In the genomic region with DNA sequence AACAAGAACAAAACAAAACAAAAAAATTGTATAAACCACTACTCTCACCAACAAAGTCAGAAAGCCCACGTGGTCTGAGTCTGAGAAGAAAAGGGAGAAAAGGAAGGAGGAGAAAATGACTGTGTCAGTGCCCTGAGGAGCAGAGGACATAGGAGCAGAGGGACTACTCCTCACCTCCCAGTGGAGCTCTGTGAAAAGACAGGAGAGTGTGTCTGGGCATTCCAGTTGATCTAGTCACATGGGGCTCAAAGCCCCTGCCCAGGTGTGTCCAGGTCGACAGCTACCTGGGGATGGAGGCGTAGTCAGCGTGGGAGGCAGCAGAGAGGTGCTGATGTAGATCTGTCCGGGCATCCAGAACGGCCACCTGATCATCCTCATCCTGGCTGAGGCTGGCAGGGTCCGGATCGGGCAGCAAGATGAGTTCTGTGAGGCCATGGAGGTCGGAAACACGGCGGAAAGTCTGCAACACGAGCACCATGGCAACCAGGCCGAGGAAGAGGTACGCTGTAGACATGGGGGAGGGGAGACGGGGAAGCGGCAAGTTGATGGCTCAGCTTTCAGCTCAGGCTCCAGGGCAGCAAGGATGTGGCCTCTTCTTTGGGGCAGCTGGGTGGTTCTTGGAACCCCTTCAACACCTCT, we compare ENCODE assay signal across 10 mouse cellular contexts. TPM values are rescaled to one million over a fixed set of nuclear protein-coding genes. Genes with fewer than 3 reads are reported as not detected.
A peak's percentile ranks its signal among the peaks of the same experiment; 100 is the strongest.
DNase-seq lines count a peak whose midpoint lies in the region; ATAC-seq and TF ChIP-seq lines count a peak whose summit lies in the region.
"Had no signal": no experiment of that assay in that cellular context is flagged by ENCODE, and none has a peak within 500 bp of the region (broad histone marks: within the 10 kb centered on the region; RNA-seq: fewer than 3 reads in every experiment).

No protein-coding gene starts in this region.

- in situ Hi-C loops in ES-E14 (cut with MboI; ENCODE audit: low sequenced_read_pairs in 2 of 2, unreplicated experiment in 2 of 2) = no loop called here

- DNase-seq in kidney, adult 8-10 months = no peak
- no peak for DNase-seq in ES-E14 (ENCODE audit: low read depth, low spot score)
- peak; percentile 55 for DNase-seq in midbrain, embryonic 10.5 days (ENCODE audit: low spot score)
- DNase-seq in heart, postnatal 36 days = no peak
- no peak for DNase-seq in thymus, adult 2 months
- DNase-seq in frontal cortex, postnatal 14 days (ENCODE audit: low spot score in 2 of 2) = no peak
- DNase-seq: adrenal gland, postnatal 36 days; liver had no signal

- no peak for TF ChIP-seq CTCF in thymus, adult 2 months (IDR thresholded peaks at IDR 0.05; ENCODE audit: borderline replicate concordance, control insufficient read depth, extremely low read depth, insufficient read depth, low read length, poor library complexity)

- no peak overlapping the region for H3K27ac ChIP-seq in kidney, embryonic 16.5 days (ENCODE audit: low read length)
- no peak overlapping the region for H3K27ac ChIP-seq in ES-E14 (ENCODE audit: insufficient read depth, low read depth, low read length, poor library complexity, severe bottlenecking)
- H3K27ac ChIP-seq in forebrain, embryonic 15.5 days (replicated peaks) = no peak overlapping the region
- H3K27ac ChIP-seq in midbrain, embryonic 10.5 days (replicated peaks) = peak overlapping the region; percentile 75
- no peak overlapping the region for H3K27ac ChIP-seq in thymus, adult 2 months (ENCODE audit: control insufficient read depth, insufficient read depth, low read length)

- H3K9ac ChIP-seq in kidney, embryonic 16.5 days (replicated peaks; ENCODE audit: low read length) = peak overlapping the region; percentile 15; the same call in 1 of the 2 replicates
- H3K9ac ChIP-seq in ES-E14 (ENCODE audit: insufficient read depth, low read depth, low read length, poor library complexity, severe bottlenecking) = peak overlapping the region; percentile 23; the same call in 1 of the 2 replicates
- H3K9ac ChIP-seq in forebrain, embryonic 15.5 days (replicated peaks) = no peak overlapping the region; the same call in 1 of the 2 replicates

- peak overlapping the region; percentile 11; the same call in 1 of the 2 replicates for H3K4me3 ChIP-seq in kidney, embryonic 16.5 days (ENCODE audit: low read length)
- H3K4me3 ChIP-seq in ES-E14 (ENCODE audit: insufficient read depth in 1 of 2, low read depth in 1 of 2, low read length in 2 of 2, poor library complexity in 1 of 2, severe bottlenecking in 1 of 2) = peak overlapping the region in 1 of 2 experiments; percentile 20; a peak in 1 of 4 replicates
- H3K4me3 ChIP-seq in forebrain, embryonic 15.5 days = no peak overlapping the region
- H3K4me3 ChIP-seq in midbrain, embryonic 10.5 days = peak overlapping the region; percentile 39
- H3K4me3 ChIP-seq in thymus, adult 2 months (ENCODE audit: control insufficient read depth, insufficient read depth, low read length) = no peak overlapping the region

- H3K36me3 ChIP-seq in kidney, embryonic 16.5 days (ENCODE audit: insufficient read depth, low read length) = 0 out of 2 replicates have a peak, but pooled peaks cover 6% of the 10 kb centered on the region
- H3K36me3 ChIP-seq in ES-E14 (ENCODE audit: control insufficient read depth, insufficient read depth, low read length, poor library complexity, severe bottlenecking) = no peaks in the 10 kb centered on the region
- no peaks in the 10 kb centered on the region for H3K36me3 ChIP-seq in forebrain, embryonic 15.5 days
- H3K36me3 ChIP-seq in midbrain, embryonic 10.5 days = no peaks in the 10 kb centered on the region
- H3K36me3 ChIP-seq in thymus, adult 2 months (ENCODE audit: control insufficient read depth, insufficient read depth, low read length) = no peaks in the 10 kb centered on the region

- H3K27me3 ChIP-seq in kidney, embryonic 16.5 days (ENCODE audit: insufficient read depth, low read length) = no peaks in the 10 kb centered on the region
- H3K27me3 ChIP-seq in forebrain, embryonic 15.5 days = no peaks in the 10 kb centered on the region
- peaks cover 16% of the 10 kb centered on the region for H3K27me3 ChIP-seq in midbrain, embryonic 10.5 days (ENCODE audit: low read depth, poor library complexity, severe bottlenecking)
- no peaks in the 10 kb centered on the region for H3K27me3 ChIP-seq in thymus, adult 2 months (ENCODE audit: control insufficient read depth, insufficient read depth, low read length)

- TF ChIP-seq POLR2A in thymus, adult 2 months (IDR thresholded peaks at IDR 0.05; ENCODE audit: control insufficient read depth, extremely low read depth, insufficient read depth, low read length, poor library complexity) = no peak

- H3K4me1 ChIP-seq in kidney, embryonic 16.5 days (ENCODE audit: insufficient read depth, low read length) = peaks cover 10% of the 10 kb centered on the region
- H3K4me1 ChIP-seq in ES-E14 (ENCODE audit: control insufficient read depth in 2 of 2, insufficient read depth in 2 of 2, low read length in 2 of 2, poor library complexity in 1 of 2) = peaks cover 1 to 10% of the 10 kb centered on the region in 2 experiments; a peak in 2 of 4 replicates
- peaks cover 8% of the 10 kb centered on the region; the same call in 1 of the 2 replicates for H3K4me1 ChIP-seq in forebrain, embryonic 15.5 days
- H3K4me1 ChIP-seq in midbrain, embryonic 10.5 days = peaks cover 12% of the 10 kb centered on the region
- H3K4me1 ChIP-seq in thymus, adult 2 months (replicated peaks; ENCODE audit: control insufficient read depth, insufficient read depth, low read length) = peaks cover 9% of the 10 kb centered on the region

- ATAC-seq in kidney, embryonic 16.5 days (ENCODE audit: low FRiP score, low TSS enrichment) = 0 out of 2 replicates have a peak, but pooled peaks have one; percentile 55
- 0 out of 2 replicates have a peak, but pooled peaks have one; percentile 38 for ATAC-seq in forebrain, embryonic 15.5 days (replicated peaks)

- 17% methylated on average over 16 of the region's 16 CpGs for WGBS in kidney, embryonic 16.5 days
- 9% methylated on average over 16 of the region's 16 CpGs for WGBS in forebrain, embryonic 15.5 days
- 13% methylated on average over 16 of the region's 16 CpGs for WGBS in midbrain, embryonic 10.5 days
- WGBS in thymus, adult 2 months = 55% methylated on average over 16 of the region's 16 CpGs

- intact Hi-C loops in heart, postnatal 36 days (cut with DNase I) = no loop called here

- H3K9me3 ChIP-seq in kidney, embryonic 16.5 days (ENCODE audit: low read length) = peaks cover 9% of the 10 kb centered on the region
- H3K9me3 ChIP-seq in ES-E14 (ENCODE audit: control insufficient read depth, insufficient read depth, low read depth, low read length) = no peaks in the 10 kb centered on the region
- no peaks in the 10 kb centered on the region for H3K9me3 ChIP-seq in forebrain, embryonic 15.5 days
- H3K9me3 ChIP-seq in midbrain, embryonic 10.5 days (replicated peaks) = peaks cover 8% of the 10 kb centered on the region

- peak overlapping the region; percentile 35 for H3K4me2 ChIP-seq in kidney, embryonic 16.5 days (replicated peaks; ENCODE audit: low read depth, low read length)
- no peak overlapping the region; the same call in 1 of the 2 replicates for H3K4me2 ChIP-seq in forebrain, embryonic 15.5 days (replicated peaks)

TF ChIP-seq in ES-E14, 5 proteins besides CTCF, POLR2A, EP300 and RAD21 (continues in another document):
- TF ChIP-seq MAFK (IDR thresholded peaks at IDR 0.05; ENCODE audit: insufficient read depth, low read depth, low read length) (no peak), CHD2 (IDR thresholded peaks at IDR 0.05; ENCODE audit: low read depth, low read length) (no peak), HCFC1 (IDR thresholded peaks at IDR 0.05; ENCODE audit: borderline replicate concordance, insufficient read depth, low read length) (no peak), ZC3H11A (IDR thresholded peaks at IDR 0.05; ENCODE audit: borderline replicate concordance, low read depth, low read length) (no peak)

RNA-seq across cellular contexts. Expression of gene Kcnk6, which starts 7.4 kb away (rescaled TPM):
- 1.5 and 1.7 TPM in 2 replicates for polyA plus RNA-seq in kidney, embryonic 16.5 days (2015; fragmentation: Nextera tagmentation; extraction: Ambion mirVana)
- 6.2 and 8.5 TPM in 2 replicates for total RNA-seq in ES-E14 (2012; rRNA removed)
- polyA plus RNA-seq in forebrain, embryonic 15.5 days (2015; fragmentation: Nextera tagmentation; extraction: Ambion mirVana) = 0.28 and 0.83 TPM in 2 replicates
- polyA plus RNA-seq in midbrain, embryonic 10.5 days (2016; fragmentation: Nextera tagmentation; extraction: Ambion mirVana) = 0.65 and 0.85 TPM in 2 replicates
- total RNA-seq in heart, postnatal 36 days (2021) = 1 to 10 TPM; 2.8 to 3.2 TPM
- polyA plus RNA-seq in thymus, adult 2 months (2012; rRNA removed) = 34.7 and 37.5 TPM in 2 replicates

RNA-seq across cellular contexts. Expression of gene Catsperg1, which starts 11.0 kb away (rescaled TPM):
- polyA plus RNA-seq in kidney, embryonic 16.5 days (2015; fragmentation: Nextera tagmentation; extraction: Ambion mirVana) = 0.63 and 1.2 TPM in 2 replicates
- total RNA-seq in ES-E14 (2012; rRNA removed) = 2.1 and 2.9 TPM in 2 replicates
- polyA plus RNA-seq in forebrain, embryonic 15.5 days (2015; fragmentation: Nextera tagmentation; extraction: Ambion mirVana) = 1.8 and 2.1 TPM in 2 replicates
- 0.43 and 0.52 TPM in 2 replicates for polyA plus RNA-seq in midbrain, embryonic 10.5 days (2016; fragmentation: Nextera tagmentation; extraction: Ambion mirVana)
- total RNA-seq in heart, postnatal 36 days (2021) = under 1 TPM; 0.31 to 0.51 TPM
- 1.7 and 2.5 TPM in 2 replicates for polyA plus RNA-seq in thymus, adult 2 months (2012; rRNA removed)

RNA-seq across cellular contexts. Expression of gene Yif1b, which starts 13.3 kb away (rescaled TPM):
- polyA plus RNA-seq in kidney, embryonic 16.5 days (2015; fragmentation: Nextera tagmentation; extraction: Ambion mirVana) = 134 and 143 TPM in 2 replicates
- total RNA-seq in ES-E14 (2012; rRNA removed) = 201 and 296 TPM in 2 replicates
- 76.2 and 78.7 TPM in 2 replicates for polyA plus RNA-seq in forebrain, embryonic 15.5 days (2015; fragmentation: Nextera tagmentation; extraction: Ambion mirVana)
- polyA plus RNA-seq in midbrain, embryonic 10.5 days (2016; fragmentation: Nextera tagmentation; extraction: Ambion mirVana) = 106 and 111 TPM in 2 replicates
- total RNA-seq in heart, postnatal 36 days (2021) = 10 to 100 TPM; 69.1 to 73.8 TPM
- polyA plus RNA-seq in thymus, adult 2 months (2012; rRNA removed) = 143 and 146 TPM in 2 replicates

RNA-seq across cellular contexts. Expression of gene 2200002D01Rik, which starts 23.4 kb away (rescaled TPM):
- 7.5 and 8.5 TPM in 2 replicates for polyA plus RNA-seq in kidney, embryonic 16.5 days (2015; fragmentation: Nextera tagmentation; extraction: Ambion mirVana)
- 19.9 and 20.0 TPM in 2 replicates for total RNA-seq in ES-E14 (2012; rRNA removed)
- polyA plus RNA-seq in forebrain, embryonic 15.5 days (2015; fragmentation: Nextera tagmentation; extraction: Ambion mirVana) = 0.95 TPM in 1 of 2 replicates, not detected in the other
- 4.2 and 4.7 TPM in 2 replicates for polyA plus RNA-seq in midbrain, embryonic 10.5 days (2016; fragmentation: Nextera tagmentation; extraction: Ambion mirVana)
- 1 to 10 TPM; 1.9 to 2.0 TPM for total RNA-seq in heart, postnatal 36 days (2021)
- 3.6 and 3.7 TPM in 2 replicates for polyA plus RNA-seq in thymus, adult 2 months (2012; rRNA removed)

RNA-seq across cellular contexts. Expression of gene Psmd8, which starts 44.4 kb away (rescaled TPM):
- 270 and 282 TPM in 2 replicates for polyA plus RNA-seq in kidney, embryonic 16.5 days (2015; fragmentation: Nextera tagmentation; extraction: Ambion mirVana)
- total RNA-seq in ES-E14 (2012; rRNA removed) = 209 and 211 TPM in 2 replicates
- 269 and 274 TPM in 2 replicates for polyA plus RNA-seq in forebrain, embryonic 15.5 days (2015; fragmentation: Nextera tagmentation; extraction: Ambion mirVana)
- 295 and 312 TPM in 2 replicates for polyA plus RNA-seq in midbrain, embryonic 10.5 days (2016; fragmentation: Nextera tagmentation; extraction: Ambion mirVana)
- 100 to 1,000 TPM; 130 to 132 TPM for total RNA-seq in heart, postnatal 36 days (2021)
- 254 and 284 TPM in 2 replicates for polyA plus RNA-seq in thymus, adult 2 months (2012; rRNA removed)

Comparison
In these comparisons a context has a peak if more than half of its experiments do, and no peak if none do; other contexts are left out.
1. H3K4me3 ChIP-seq: peak in kidney, embryonic 16.5 days (single experiment) and midbrain, embryonic 10.5 days (single experiment); none in forebrain, embryonic 15.5 days (single experiment) and thymus, adult 2 months (single experiment).
2. RNA of gene Kcnk6, which starts 7.4 kb away (polyA plus RNA-seq): 34.7 to 37.5 TPM in thymus, adult 2 months; 1.5 to 1.7 TPM in kidney, embryonic 16.5 days, 0.65 to 0.85 TPM in midbrain, embryonic 10.5 days and 0.28 to 0.83 TPM in forebrain, embryonic 15.5 days; every median in the first group is over 10 times any median in the second.